Mouse (Mus musculus) left cerebral cortex, adult 6 months (tissue): ENCODE data around the gene Dnajc12. TPM values are rescaled to one million over a fixed set of nuclear protein-coding genes. Genes with fewer than 3 reads are reported as not detected.

Experiments
- long read RNA-seq, 2 experiments: library from polyadenylated mRNA; unstranded; transcript quantifications; one replicate each; pipeline ENCODE4 v2.0.0; 2019 to 2020
- polyA plus RNA-seq: library from polyadenylated mRNA; unstranded; fragments of <200 nt; fragmentation: Nextera tagmentation; gene quantifications from 2 replicates; pipeline ENCODE4 v1.2.3, GENCODE M21; 2021

Dnajc12 gene
- polyA plus RNA-seq: 18.6 and 19.1 TPM in 2 replicates
- long read RNA-seq, experiment 1, transcript Dnajc12-201 (5 exons, 3,025 nt): major isoform, 69 of 74 reads
- long read RNA-seq, experiment 1, partial matches to known transcripts: 1 of 74 reads
- long read RNA-seq, experiment 1, other reads (novel, unspliced or antisense): 0 of 74 reads
- long read RNA-seq, experiment 2, transcript Dnajc12-201 (5 exons, 3,025 nt): major isoform, 25 of 27 reads
- long read RNA-seq, experiment 2, partial matches to known transcripts: 1 of 27 reads
- long read RNA-seq, experiment 2, other reads (novel, unspliced or antisense): 1 of 27 reads

DNA sequence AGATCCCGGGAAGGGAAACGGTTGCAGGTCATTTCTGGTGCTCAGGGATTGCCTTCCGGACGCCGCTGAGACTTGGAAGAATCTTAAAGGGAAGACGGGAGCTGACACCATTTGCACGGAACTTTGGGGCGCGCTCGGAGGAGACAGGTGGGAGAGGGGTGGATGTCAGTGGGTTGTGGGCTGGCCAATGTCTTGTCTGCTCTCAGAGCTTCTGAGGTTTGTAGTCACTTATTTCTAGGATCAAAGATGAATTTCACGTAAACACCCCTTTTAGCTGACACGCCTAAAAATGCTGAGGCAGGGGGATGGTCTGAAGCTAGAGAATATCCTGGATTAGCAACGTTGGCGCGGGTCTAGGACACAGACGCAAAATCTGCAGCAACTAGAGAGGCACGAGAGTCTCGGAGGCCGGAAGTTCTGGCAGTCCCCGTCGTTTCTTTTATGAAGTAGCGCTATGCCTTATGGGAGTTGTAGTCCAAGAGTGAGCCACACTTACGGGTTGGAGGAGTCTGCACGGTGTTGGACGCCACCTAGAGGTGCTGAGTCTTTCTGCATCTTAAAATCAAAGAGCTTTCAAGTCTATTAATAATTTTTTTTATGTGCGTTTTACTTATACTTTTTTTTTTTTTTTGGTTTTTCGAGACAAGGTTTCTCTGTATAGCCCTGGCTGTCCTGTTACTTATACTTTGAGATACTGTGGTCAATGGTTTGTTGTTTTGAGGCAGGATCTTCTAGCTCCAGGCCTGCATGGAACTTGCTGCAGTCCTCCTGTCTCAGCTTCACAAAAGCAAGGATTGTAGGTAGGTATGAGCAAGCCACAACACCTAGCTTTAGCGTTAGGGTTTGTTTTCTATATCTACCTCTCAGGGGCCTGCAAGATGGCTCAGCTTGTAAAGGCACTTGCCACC lies at the start of gene Dnajc12:
Gene Dnajc12, plus strand, starts transcription at position 72 of the 908 bp plus-strand sequence.

DNA sequence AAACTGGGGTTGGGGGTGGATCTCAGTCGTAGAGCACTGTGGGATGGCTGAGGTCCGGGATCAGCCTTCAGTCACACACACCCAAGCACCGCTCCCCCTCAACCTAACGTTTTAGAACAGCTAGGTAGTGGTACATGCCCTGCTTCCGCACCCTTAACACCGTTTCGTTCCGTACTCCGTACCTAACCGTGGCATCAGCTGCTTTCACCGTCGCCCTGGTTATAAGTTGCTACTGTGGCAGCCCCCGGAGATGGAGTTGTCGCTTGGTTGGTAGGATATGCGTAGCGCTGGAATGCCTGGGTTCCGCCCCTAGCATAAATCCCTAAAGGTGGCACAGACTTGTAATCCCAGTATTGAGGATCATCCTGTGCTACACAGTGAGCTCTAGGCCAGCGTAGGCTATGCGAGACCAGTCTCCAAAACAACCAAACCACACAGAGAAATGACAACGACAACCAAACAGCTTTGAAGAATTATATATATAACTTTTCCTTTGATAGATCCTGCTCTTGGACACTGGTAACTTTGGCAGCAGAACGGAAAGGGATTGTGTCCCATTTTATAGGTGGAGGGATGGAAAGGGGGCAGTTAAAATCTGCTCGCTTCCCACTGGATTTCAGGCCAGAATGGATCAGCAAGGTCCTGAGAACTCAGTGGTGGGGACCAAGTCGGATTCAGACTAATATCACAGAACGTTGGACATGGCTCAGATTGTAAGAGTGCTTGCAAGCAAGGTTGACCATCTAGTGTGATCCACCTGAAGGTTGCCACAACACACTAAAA lies 554 bp upstream of the Dnajc12 start, which contains the start of gene Sirt1:
Gene Sirt1, minus strand, starts transcription at position 207 of the 783 bp plus-strand sequence.

DNA sequence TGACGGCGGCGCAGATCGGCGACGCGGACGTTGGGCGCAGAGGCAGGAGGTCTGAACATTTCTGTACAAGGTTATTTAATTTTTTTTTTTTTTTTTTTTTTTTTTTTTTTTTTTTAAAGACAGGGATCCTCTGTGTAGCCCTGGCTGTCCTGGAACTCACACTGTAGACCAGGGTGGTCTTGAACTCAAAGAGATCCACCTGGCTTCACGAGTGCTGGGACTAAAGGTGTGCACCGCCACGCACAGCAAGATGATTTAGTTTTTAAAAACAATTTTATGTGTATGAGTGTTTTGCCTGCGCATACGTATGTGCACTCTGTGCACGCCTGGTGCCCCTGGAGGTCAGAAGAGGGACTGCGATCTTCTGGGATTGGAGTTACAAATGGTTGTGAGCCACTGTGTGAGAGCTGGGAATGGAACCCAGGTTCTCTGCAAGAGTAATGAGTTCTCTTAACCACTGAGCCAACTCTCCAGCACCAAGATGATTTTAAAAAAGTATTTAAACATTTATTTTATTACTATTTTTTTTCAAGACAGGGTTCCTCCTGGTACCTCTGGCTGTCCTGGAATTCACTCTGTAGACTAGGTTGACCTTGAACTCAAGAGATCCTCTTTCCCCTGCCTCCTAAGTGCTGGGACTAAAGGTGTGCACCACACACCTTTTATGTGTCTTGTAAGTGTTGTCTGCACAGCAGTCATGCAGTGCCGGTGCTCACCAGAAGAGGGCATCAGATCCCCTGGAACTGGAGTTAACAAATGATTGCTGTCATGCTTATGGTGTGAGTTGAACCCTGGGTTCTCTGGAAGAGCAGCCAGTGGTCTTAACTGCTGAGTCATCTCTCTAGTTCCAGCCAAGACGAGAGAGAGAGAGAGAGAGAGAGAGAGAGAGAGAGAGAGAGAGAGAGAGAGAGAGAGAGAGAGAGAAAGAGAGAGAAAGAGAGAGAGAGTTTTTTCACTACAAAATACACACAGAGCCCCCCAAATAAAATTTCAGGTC lies 39.8 kb downstream of the Dnajc12 start, which contains the start of gene Gm7075:
Gene Gm7075, minus strand, starts transcription at position 51 of the 997 bp plus-strand sequence.

GRCm38 (mm10) chr10:63429785-63430305 lies 47.6 kb downstream of the Dnajc12 start, which contains the start of gene Ctnna3:
Gene Ctnna3, plus strand, starts transcription at chr10:63430098.

Other genes starting within 250 kb of the Dnajc12 start
- 0.60 and 0.73 TPM in 2 replicates for gene Mypn, start 178.5 kb upstream of the Dnajc12 start, polyA plus RNA-seq
- gene Herc4, start 138.6 kb upstream of the Dnajc12 start, polyA plus RNA-seq: 8.6 and 10.8 TPM in 2 replicates
- 1.0 and 2.1 TPM in 2 replicates for gene Sirt1, start 739 bp upstream of the Dnajc12 start, polyA plus RNA-seq
- not detected in 2 replicates for gene Gm7075, start 39.3 kb downstream of the Dnajc12 start, polyA plus RNA-seq
- gene Ctnna3, start 47.7 kb downstream of the Dnajc12 start, polyA plus RNA-seq: 0.80 and 1.0 TPM in 2 replicates